Mouse (Mus musculus): ENCODE data around the gene Baiap2. TPM values are rescaled to one million over a fixed set of nuclear protein-coding genes. Genes with fewer than 3 reads are reported as not detected.

The Baiap2 gene
- polyA plus RNA-seq, 1 experiment, result 151 TPM

GRCm38 (mm10) chr11:119947426-119947825 is 4.9 kb downstream of the Baiap2 start:
- no peak overlapping the region for H3K27ac ChIP-seq (ENCODE audit: control insufficient read depth, insufficient read depth, low read depth, low read length)
- H3K27me3 ChIP-seq (ENCODE audit: control insufficient read depth, insufficient read depth, low read length), result no peaks in the 10 kb centered on the region
- no peak for TF ChIP-seq POLR2A (IDR thresholded peaks at IDR 0.05; ENCODE audit: control insufficient read depth, low read depth, low read length)
- TF ChIP-seq CTCF (IDR thresholded peaks at IDR 0.05; ENCODE audit: control insufficient read depth, insufficient read depth, insufficient replicate concordance, low read depth, low read length), result no peak
- H3K4me1 ChIP-seq (ENCODE audit: control insufficient read depth, insufficient read depth, low read length), result peaks cover 37% of the 10 kb centered on the region
- H3K4me3 ChIP-seq (ENCODE audit: control insufficient read depth, low read depth, low read length), result no peak overlapping the region
- no peaks in the 10 kb centered on the region for H3K36me3 ChIP-seq (ENCODE audit: control insufficient read depth, insufficient read depth, low read length)

- Histone ChIP-seq H3K4me1 (ENCODE audit: control insufficient read depth, insufficient read depth, low read length) (peaks cover 37% of the 10 kb centered on the region), H3K4me3 (ENCODE audit: control insufficient read depth, low read depth, low read length) (no peak overlapping the region), H3K27ac (ENCODE audit: control insufficient read depth, insufficient read depth, low read depth, low read length) (no peak overlapping the region), H3K36me3 (ENCODE audit: control insufficient read depth, insufficient read depth, low read length) (no peaks in the 10 kb centered on the region), H3K27me3 (ENCODE audit: control insufficient read depth, insufficient read depth, low read length) (no peaks in the 10 kb centered on the region)
- TF ChIP-seq POLR2A (IDR thresholded peaks at IDR 0.05; ENCODE audit: control insufficient read depth, low read depth, low read length), result no peak
- TF ChIP-seq CTCF (IDR thresholded peaks at IDR 0.05; ENCODE audit: control insufficient read depth, insufficient read depth, insufficient replicate concordance, low read depth, low read length), result no peak
Observed at GRCm38 (mm10) chr11:119947897-119948296, 5.3 kb downstream of the Baiap2 start.

DNA sequence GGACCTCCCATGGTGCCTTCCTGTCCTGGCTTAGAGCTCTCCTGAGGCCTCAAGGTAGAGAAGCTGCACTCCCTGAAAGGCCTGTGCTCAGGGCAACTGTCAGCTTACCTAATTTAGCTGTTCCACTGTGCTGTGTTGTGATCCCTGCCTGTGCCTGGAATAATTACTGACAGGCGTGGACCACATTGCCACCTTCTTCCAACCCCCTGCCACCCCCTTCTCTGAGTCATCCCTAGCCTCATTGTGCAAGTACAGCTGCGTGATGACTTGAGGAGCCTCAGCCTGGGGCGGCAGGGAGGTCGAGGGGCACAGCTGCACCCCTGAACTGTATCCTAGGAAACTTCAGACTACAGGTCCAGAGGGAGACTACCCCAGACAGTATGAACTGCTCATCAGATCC is 5.7 kb downstream of the Baiap2 start:
- no peak for TF ChIP-seq POLR2A (IDR thresholded peaks at IDR 0.05; ENCODE audit: control insufficient read depth, low read depth, low read length)
- TF ChIP-seq CTCF (IDR thresholded peaks at IDR 0.05; ENCODE audit: control insufficient read depth, insufficient read depth, insufficient replicate concordance, low read depth, low read length), result no peak
- no peaks in the 10 kb centered on the region for H3K36me3 ChIP-seq (ENCODE audit: control insufficient read depth, insufficient read depth, low read length)
- no peaks in the 10 kb centered on the region for H3K27me3 ChIP-seq (ENCODE audit: control insufficient read depth, insufficient read depth, low read length)
- H3K4me3 ChIP-seq (ENCODE audit: control insufficient read depth, low read depth, low read length), result no peak overlapping the region
- H3K4me1 ChIP-seq (ENCODE audit: control insufficient read depth, insufficient read depth, low read length), result peaks cover 37% of the 10 kb centered on the region
- H3K27ac ChIP-seq (ENCODE audit: control insufficient read depth, insufficient read depth, low read depth, low read length), result no peak overlapping the region

DNA sequence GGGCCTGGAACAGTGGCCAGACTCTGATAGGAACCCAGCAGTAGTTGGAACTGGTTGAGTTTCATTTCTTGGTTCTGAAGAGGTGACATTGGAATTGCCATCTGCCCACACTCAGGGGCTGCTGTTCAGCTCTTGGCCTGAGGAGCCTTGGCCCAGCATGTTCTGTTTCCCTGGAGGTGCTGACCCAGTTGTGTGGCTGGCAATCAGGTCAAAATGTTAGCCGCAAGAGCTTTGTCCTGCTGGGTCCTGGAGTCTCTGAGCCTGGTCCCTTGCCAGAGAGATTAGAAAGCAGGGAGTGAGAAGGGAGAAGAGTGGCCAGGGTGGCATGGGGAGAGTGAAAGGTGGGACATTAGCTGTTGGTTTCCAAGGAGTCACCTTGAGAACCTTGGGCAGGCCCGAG is 6.2 kb downstream of the Baiap2 start:
- H3K36me3 ChIP-seq (ENCODE audit: control insufficient read depth, insufficient read depth, low read length), result no peaks in the 10 kb centered on the region
- H3K4me1 ChIP-seq (ENCODE audit: control insufficient read depth, insufficient read depth, low read length), result peaks cover 32% of the 10 kb centered on the region
- H3K27me3 ChIP-seq (ENCODE audit: control insufficient read depth, insufficient read depth, low read length), result no peaks in the 10 kb centered on the region
- H3K27ac ChIP-seq (ENCODE audit: control insufficient read depth, insufficient read depth, low read depth, low read length), result no peak overlapping the region
- no peak overlapping the region for H3K4me3 ChIP-seq (ENCODE audit: control insufficient read depth, low read depth, low read length)
- TF ChIP-seq POLR2A (IDR thresholded peaks at IDR 0.05; ENCODE audit: control insufficient read depth, low read depth, low read length) (no peak), CTCF (IDR thresholded peaks at IDR 0.05; ENCODE audit: control insufficient read depth, insufficient read depth, insufficient replicate concordance, low read depth, low read length) (no peak)

- no peak overlapping the region for H3K27ac ChIP-seq (ENCODE audit: control insufficient read depth, insufficient read depth, low read depth, low read length)
- H3K36me3 ChIP-seq (ENCODE audit: control insufficient read depth, insufficient read depth, low read length), result no peaks in the 10 kb centered on the region; the same call in 1 of the 2 replicates
- peaks cover 24% of the 10 kb centered on the region for H3K4me1 ChIP-seq (ENCODE audit: control insufficient read depth, insufficient read depth, low read length)
- H3K27me3 ChIP-seq (ENCODE audit: control insufficient read depth, insufficient read depth, low read length), result no peaks in the 10 kb centered on the region
- no peak overlapping the region for H3K4me3 ChIP-seq (ENCODE audit: control insufficient read depth, low read depth, low read length)
- TF ChIP-seq CTCF (IDR thresholded peaks at IDR 0.05; ENCODE audit: control insufficient read depth, insufficient read depth, insufficient replicate concordance, low read depth, low read length) (no peak), POLR2A (IDR thresholded peaks at IDR 0.05; ENCODE audit: control insufficient read depth, low read depth, low read length) (no peak)
Observed at GRCm38 (mm10) chr11:119950535-119950934, 8.0 kb downstream of the Baiap2 start.

DNA sequence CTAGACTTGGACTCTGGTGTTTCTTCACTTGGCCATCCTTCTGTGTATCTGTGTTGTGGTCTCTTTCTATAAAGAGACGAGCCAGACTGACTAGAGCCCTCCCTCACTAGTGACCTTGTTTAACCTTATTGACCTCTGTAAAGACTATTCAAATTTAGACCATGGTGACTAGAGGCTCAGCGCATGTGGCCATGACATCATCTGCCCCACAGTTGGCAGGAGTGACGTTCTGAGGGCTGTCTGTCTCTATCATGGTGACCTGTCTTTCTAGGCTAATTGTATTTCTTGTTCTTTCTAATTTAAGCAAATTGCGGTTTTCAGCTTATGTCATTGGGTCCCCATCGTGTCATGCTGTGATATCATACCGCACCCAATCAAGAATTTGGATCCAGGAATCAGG is 8.8 kb downstream of the Baiap2 start:
- TF ChIP-seq CTCF (IDR thresholded peaks at IDR 0.05; ENCODE audit: control insufficient read depth, insufficient read depth, insufficient replicate concordance, low read depth, low read length), result no peak
- TF ChIP-seq POLR2A (IDR thresholded peaks at IDR 0.05; ENCODE audit: control insufficient read depth, low read depth, low read length), result no peak
- no peaks in the 10 kb centered on the region; the same call in 1 of the 2 replicates for H3K36me3 ChIP-seq (ENCODE audit: control insufficient read depth, insufficient read depth, low read length)
- peaks cover 23% of the 10 kb centered on the region for H3K4me1 ChIP-seq (ENCODE audit: control insufficient read depth, insufficient read depth, low read length)
- H3K27ac ChIP-seq (ENCODE audit: control insufficient read depth, insufficient read depth, low read depth, low read length), result no peak overlapping the region
- no peak overlapping the region for H3K4me3 ChIP-seq (ENCODE audit: control insufficient read depth, low read depth, low read length)
- no peaks in the 10 kb centered on the region for H3K27me3 ChIP-seq (ENCODE audit: control insufficient read depth, insufficient read depth, low read length)

DNA sequence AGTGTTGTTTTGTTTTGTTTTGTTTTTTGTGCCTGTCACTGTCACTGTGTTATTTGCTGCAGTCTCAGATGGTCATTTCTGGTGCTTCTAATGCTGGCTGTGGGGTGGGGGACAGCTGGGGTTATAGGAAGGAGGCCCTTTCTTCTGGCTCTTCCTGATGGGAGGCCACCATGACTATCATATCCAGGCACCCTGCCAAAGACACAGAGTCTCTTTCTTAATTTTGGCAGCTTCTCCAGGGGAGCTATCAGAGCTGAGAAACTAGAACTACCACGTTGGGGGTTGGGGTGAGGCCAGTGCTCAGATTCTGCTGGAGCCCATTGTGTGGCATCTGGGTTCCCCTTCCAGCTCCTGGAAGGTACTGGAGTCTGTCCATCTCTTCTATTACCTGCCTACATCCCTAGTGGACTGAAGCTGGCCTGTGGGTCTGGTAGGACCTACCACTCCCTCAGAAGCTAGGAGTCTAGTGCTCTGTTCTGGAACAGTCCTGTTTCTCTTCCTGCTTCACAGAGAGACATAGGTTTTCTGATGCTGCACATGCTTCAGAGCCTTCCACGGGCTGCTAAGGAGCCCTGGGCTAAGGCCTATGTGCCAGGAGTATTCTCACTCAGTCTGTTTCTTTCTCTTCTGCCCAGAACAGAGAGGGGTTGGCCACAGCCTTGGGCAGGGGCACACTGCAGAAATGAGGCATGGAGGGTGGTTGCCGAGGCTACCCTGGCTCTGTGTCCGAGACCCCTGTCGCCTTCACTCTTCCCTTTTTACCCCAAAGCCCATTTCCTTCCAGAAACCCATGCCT is 10.1 kb downstream of the Baiap2 start:
- no peaks in the 10 kb centered on the region for H3K27me3 ChIP-seq (ENCODE audit: control insufficient read depth, insufficient read depth, low read length)
- peaks cover 23% of the 10 kb centered on the region for H3K4me1 ChIP-seq (ENCODE audit: control insufficient read depth, insufficient read depth, low read length)
- H3K27ac ChIP-seq (ENCODE audit: control insufficient read depth, insufficient read depth, low read depth, low read length), result no peak overlapping the region
- no peaks in the 10 kb centered on the region; the same call in 1 of the 2 replicates for H3K36me3 ChIP-seq (ENCODE audit: control insufficient read depth, insufficient read depth, low read length)
- no peak overlapping the region for H3K4me3 ChIP-seq (ENCODE audit: control insufficient read depth, low read depth, low read length)
- no peak for TF ChIP-seq POLR2A (IDR thresholded peaks at IDR 0.05; ENCODE audit: control insufficient read depth, low read depth, low read length)
- no peak for TF ChIP-seq CTCF (IDR thresholded peaks at IDR 0.05; ENCODE audit: control insufficient read depth, insufficient read depth, insufficient replicate concordance, low read depth, low read length)

Data from testis, adult 2 months (tissue).